Mouse (Mus musculus) erythroblast, embryonic 14.5 days (primary cell): Measurements from ENCODE around the gene Ppil2. TPM values are rescaled to one million over a fixed set of nuclear protein-coding genes. Genes with fewer than 3 reads are reported as not detected.

Experiments used
- H3K27me3 ChIP-seq: 2 replicates; pipeline ENCODE4 v1.6.1; 2012; ENCODE audit warnings: inconsistent platforms; ENCODE audit not compliant: control insufficient read depth
- H3K36me3 ChIP-seq: 2 replicates; pipeline ENCODE4 v1.6.1; 2012; ENCODE audit warnings: mild to moderate bottlenecking, inconsistent platforms; ENCODE audit not compliant: control insufficient read depth
- H3K4me1 ChIP-seq: 2 replicates; pipeline ENCODE4 v1.6.1; 2012; ENCODE audit warnings: inconsistent platforms; ENCODE audit not compliant: control insufficient read depth
- H3K4me3 ChIP-seq: replicated peaks from 2 replicates; pipeline ENCODE3; 2012; ENCODE audit warnings: moderate library complexity, mild to moderate bottlenecking, inconsistent platforms
- H3K9me3 ChIP-seq: 2 replicates; pipeline ENCODE4 v1.6.1; 2012; ENCODE audit warnings: low read length, inconsistent platforms, mixed read lengths; ENCODE audit not compliant: control insufficient read depth
- GATA1 ChIP-seq: IDR thresholded peaks from 2 replicates; pipeline ENCODE4 v1.6.1; 2012; ENCODE audit warnings: low read length, inconsistent platforms, mixed read lengths
- TAL1 ChIP-seq: IDR thresholded peaks from 3 replicates; pipeline ENCODE4 v1.6.1; 2012; ENCODE audit warnings: low read length, inconsistent platforms, mixed read lengths
- polyA plus RNA-seq: library from polyadenylated mRNA; stranded (reverse); fragments of >175 nt; gene quantifications from 2 replicates; pipeline ENCODE4 v1.2.3, GENCODE M21; 2012

Ppil2 gene
- polyA plus RNA-seq, 1 experiment: 10.4 TPM

- no peaks in the 10 kb centered on the region for H3K9me3 ChIP-seq
- H3K36me3 ChIP-seq: peaks cover 49% of the 10 kb centered on the region
- H3K4me3 ChIP-seq: no peak overlapping the region
- H3K27me3 ChIP-seq: no peaks in the 10 kb centered on the region
- TF ChIP-seq TAL1 (no peak), GATA1 (no peak)
- no peaks in the 10 kb centered on the region; the same call in 1 of the 2 replicates for H3K4me1 ChIP-seq
These were observed 61.2 kb downstream of the Ppil2 start for GRCm38 (mm10) chr16:17049886-17050285.

DNA sequence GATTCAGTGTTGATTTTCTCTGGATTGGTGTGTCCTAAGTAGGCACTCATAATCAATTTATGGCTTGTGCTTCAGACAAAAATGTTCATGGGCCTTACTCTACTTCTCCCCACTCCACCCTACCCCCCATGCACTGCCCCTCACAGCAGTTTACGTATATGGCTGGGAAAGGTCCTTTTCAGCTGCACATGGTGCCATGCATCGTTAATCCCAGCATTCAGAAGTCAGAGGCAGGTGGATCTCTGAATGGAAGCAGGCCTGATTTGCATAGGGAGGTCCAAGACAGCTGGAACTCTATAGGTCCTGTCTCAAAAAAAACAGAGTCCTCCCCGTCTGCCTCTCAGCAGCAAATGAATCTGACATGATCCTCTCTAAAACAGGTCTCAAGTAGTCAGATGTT, 65.8 kb downstream of the Ppil2 start:
- H3K4me3 ChIP-seq: no peak overlapping the region
- no peaks in the 10 kb centered on the region for H3K27me3 ChIP-seq
- no peaks in the 10 kb centered on the region for H3K9me3 ChIP-seq
- no peaks in the 10 kb centered on the region for H3K4me1 ChIP-seq
- TF ChIP-seq GATA1 (no peak), TAL1 (no peak)
- peaks cover 92% of the 10 kb centered on the region for H3K36me3 ChIP-seq

DNA sequence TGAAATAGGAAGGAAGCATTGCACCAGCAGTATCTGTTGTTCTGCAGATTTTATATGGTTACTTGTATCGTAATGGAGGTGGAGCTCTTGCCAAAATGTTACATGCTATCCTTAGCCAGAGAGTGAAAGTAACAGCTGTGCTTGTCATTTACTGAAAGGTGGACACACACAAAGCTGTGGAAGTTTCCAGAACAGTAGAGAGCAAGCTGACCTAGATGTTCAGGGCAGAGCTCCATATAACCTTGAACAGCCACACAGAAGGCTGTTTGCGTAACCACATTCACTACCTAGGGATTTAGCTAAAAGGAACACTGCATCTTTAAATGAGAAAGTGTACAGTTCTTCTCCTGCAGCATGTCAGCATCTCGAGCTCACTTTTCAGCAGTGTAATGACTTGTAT, 66.7 kb downstream of the Ppil2 start:
- Histone ChIP-seq H3K4me1 (no peaks in the 10 kb centered on the region), H3K9me3 (no peaks in the 10 kb centered on the region), H3K27me3 (no peaks in the 10 kb centered on the region), H3K4me3 (no peak overlapping the region), H3K36me3 (peaks cover 93% of the 10 kb centered on the region)
- TF ChIP-seq GATA1: no peak
- no peak for TF ChIP-seq TAL1

GRCm38 (mm10) chr16:17041417-17041816, 69.6 kb downstream of the Ppil2 start:
- Histone ChIP-seq H3K4me3 (no peak overlapping the region), H3K4me1 (no peaks in the 10 kb centered on the region), H3K27me3 (no peaks in the 10 kb centered on the region), H3K9me3 (no peaks in the 10 kb centered on the region), H3K36me3 (peaks cover 97% of the 10 kb centered on the region)
- TF ChIP-seq TAL1: no peak
- no peak for TF ChIP-seq GATA1

- Histone ChIP-seq H3K9me3 (no peaks in the 10 kb centered on the region), H3K4me1 (no peaks in the 10 kb centered on the region), H3K36me3 (peaks cover 97% of the 10 kb centered on the region), H3K27me3 (no peaks in the 10 kb centered on the region), H3K4me3 (no peak overlapping the region)
- TF ChIP-seq GATA1 (no peak), TAL1 (no peak)
These were observed 70.3 kb downstream of the Ppil2 start for GRCm38 (mm10) chr16:17040716-17041115.

Other genes with a start within 250 kb of the Ppil2 start
- not detected in 2 replicates for gene Igll1, start 247.3 kb downstream of the Ppil2 start, polyA plus RNA-seq
- 2.5 and 2.8 TPM in 2 replicates for gene Top3b, start 240.5 kb downstream of the Ppil2 start, polyA plus RNA-seq
- 0.08 TPM in 1 of 2 replicates, not detected in the other for gene Vpreb1, start 240.4 kb downstream of the Ppil2 start, polyA plus RNA-seq
- gene Ppm1f, start 214.8 kb downstream of the Ppil2 start, polyA plus RNA-seq: 0.06 and 0.07 TPM in 2 replicates
- gene Mapk1, start 127.9 kb downstream of the Ppil2 start, polyA plus RNA-seq: 1.8 and 2.3 TPM in 2 replicates
- 0.10 TPM in 1 of 2 replicates, not detected in the other for gene Ypel1, start 41.6 kb downstream of the Ppil2 start, polyA plus RNA-seq
- 3.3 and 5.0 TPM in 2 replicates for gene 2610318N02Rik, start 13.9 kb upstream of the Ppil2 start, polyA plus RNA-seq
- 8.8 and 9.0 TPM in 2 replicates for gene Sdf2l1, start 21.1 kb upstream of the Ppil2 start, polyA plus RNA-seq
- gene Ydjc, start 33.4 kb upstream of the Ppil2 start, polyA plus RNA-seq: 0.28 and 0.46 TPM in 2 replicates
- 0.02 and 0.03 TPM in 2 replicates for gene Ccdc116, start 36.0 kb upstream of the Ppil2 start, polyA plus RNA-seq
- 11.7 and 11.9 TPM in 2 replicates for gene Ube2l3, start 91.4 kb upstream of the Ppil2 start, polyA plus RNA-seq
- not detected in 2 replicates for gene Rimbp3, start 97.3 kb upstream of the Ppil2 start, polyA plus RNA-seq
- 0.13 and 0.20 TPM in 2 replicates for gene Hic2, start 122.3 kb upstream of the Ppil2 start, polyA plus RNA-seq
- gene Tmem191c, start 164.8 kb upstream of the Ppil2 start, polyA plus RNA-seq: 0.08 and 0.20 TPM in 2 replicates
- gene Serpind1, start 220.1 kb upstream of the Ppil2 start, polyA plus RNA-seq: 0.03 TPM in 1 of 2 replicates, not detected in the other